Mouse (Mus musculus) hindbrain, embryonic 14.5 days (tissue): ENCODE measurements around the gene Ntng2. TPM values are rescaled to one million over a fixed set of nuclear protein-coding genes. Genes with fewer than 3 reads are reported as not detected.

Experiments
- ATAC-seq: fragments of 200-750 bp; cut with Nextera tagmentation; 2 replicates; pipeline ENCODE4 v1.8.0; 2017; ENCODE audit warnings: moderate number of reproducible peaks, mild to moderate bottlenecking, moderate TSS enrichment, moderate library complexity; ENCODE audit not compliant: low FRiP score
- DNase-seq: peaks from one replicate; pipeline ENCODE4 v3.0.0-alpha.2; 2015; ENCODE audit warnings: low spot score
- H3K27ac ChIP-seq: fragments of 300-500 bp; sonication (generic); 2 replicates; pipeline ENCODE4 v1.5.1; 2014; ENCODE audit warnings: mild to moderate bottlenecking, moderate library complexity
- H3K27me3 ChIP-seq: fragments of 300-500 bp; sonication (generic); 2 replicates; pipeline ENCODE4 v1.6.1; 2014; ENCODE audit warnings: mild to moderate bottlenecking, low read length, mixed read lengths; ENCODE audit not compliant: control insufficient read depth, insufficient read depth
- H3K36me3 ChIP-seq: fragments of 300-500 bp; sonication (generic); replicated peaks from 2 replicates; pipeline ENCODE4 v1.6.1; 2014; ENCODE audit not compliant: control insufficient read depth, insufficient read depth
- H3K4me1 ChIP-seq: fragments of 300-500 bp; sonication (generic); replicated peaks from 2 replicates; pipeline ENCODE4 v1.6.1; 2014; ENCODE audit warnings: antibody characterized with exemption, low read length, mixed read lengths; ENCODE audit not compliant: control insufficient read depth, insufficient read depth
- H3K4me2 ChIP-seq: fragments of 300-500 bp; sonication (generic); replicated peaks from 2 replicates; pipeline ENCODE4 v1.6.1; 2014; ENCODE audit warnings: mild to moderate bottlenecking, moderate library complexity
- H3K4me3 ChIP-seq: fragments of 300-500 bp; sonication (generic); replicated peaks from 2 replicates; pipeline ENCODE4 v1.5.1; 2014; ENCODE audit warnings: mild to moderate bottlenecking, low read length
- H3K9ac ChIP-seq: fragments of 300-500 bp; sonication (generic); 2 replicates; pipeline ENCODE4 v1.6.1; 2014
- H3K9me3 ChIP-seq: fragments of 300-500 bp; sonication (generic); 2 replicates; pipeline ENCODE4 v1.6.1; 2016; ENCODE audit warnings: low read length; ENCODE audit not compliant: control insufficient read depth
- WGBS: fragments of 180-500 bp; shearing (Covaris S2); extraction: QIAGEN DNeasy Blood & Tissue Kit; methylation state at CpG from one replicate; pipeline ENCODE4 v1.1.7; 2014; 5-methylcytosine and 5-hydroxymethylcytosine counted together
- polyA plus RNA-seq: library from polyadenylated mRNA; unstranded; fragments of >200 nt; fragmentation: Nextera tagmentation; extraction: Ambion mirVana; gene quantifications from 2 replicates; pipeline ENCODE4 v1.2.1, GENCODE M21; 2014

The Ntng2 gene
- polyA plus RNA-seq, 1 experiment from 2014 or later, result 2.9 TPM

DNA sequence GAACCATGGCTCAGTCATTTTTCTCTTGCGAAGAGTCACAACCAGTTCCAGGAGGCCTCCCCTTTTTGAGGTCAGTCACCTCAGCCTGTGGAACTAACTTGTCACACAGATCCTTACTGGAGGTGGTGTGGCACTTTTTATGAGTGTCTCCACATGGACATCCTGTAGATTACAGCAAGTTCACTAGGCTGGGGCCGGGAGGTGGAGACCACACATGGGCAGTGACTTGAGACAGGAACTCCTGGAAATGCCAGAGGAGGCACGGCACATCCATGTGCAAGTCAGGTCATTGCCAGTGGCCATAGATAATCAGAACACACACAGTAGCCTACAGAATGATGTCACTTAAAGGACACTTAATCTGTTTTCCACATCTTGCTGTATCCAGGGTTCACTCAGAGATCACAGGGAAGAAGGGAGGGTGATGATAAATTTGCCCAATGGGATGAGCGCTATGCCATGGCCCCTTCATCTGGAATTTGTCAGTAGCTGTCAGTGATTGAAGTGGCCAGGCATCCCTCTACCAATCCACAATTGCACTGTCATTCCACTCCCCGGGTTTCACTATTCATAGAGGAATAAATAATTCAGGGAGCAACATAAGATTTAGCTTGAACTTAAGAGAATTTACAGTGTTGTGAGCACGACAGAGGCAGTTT lies 69.4 kb downstream of the Ntng2 start:
- no peak for DNase-seq
- Histone ChIP-seq H3K4me2 (no peak overlapping the region), H3K9me3 (no peaks in the 10 kb centered on the region), H3K4me3 (no peak overlapping the region), H3K36me3 (peaks cover 43% of the 10 kb centered on the region), H3K9ac (no peak overlapping the region), H3K4me1 (no peaks in the 10 kb centered on the region), H3K27me3 (no peaks in the 10 kb centered on the region), H3K27ac (no peak overlapping the region)
- 74% methylated on average over 6 of the region's 6 CpGs for WGBS
- ATAC-seq, result no peak

DNA sequence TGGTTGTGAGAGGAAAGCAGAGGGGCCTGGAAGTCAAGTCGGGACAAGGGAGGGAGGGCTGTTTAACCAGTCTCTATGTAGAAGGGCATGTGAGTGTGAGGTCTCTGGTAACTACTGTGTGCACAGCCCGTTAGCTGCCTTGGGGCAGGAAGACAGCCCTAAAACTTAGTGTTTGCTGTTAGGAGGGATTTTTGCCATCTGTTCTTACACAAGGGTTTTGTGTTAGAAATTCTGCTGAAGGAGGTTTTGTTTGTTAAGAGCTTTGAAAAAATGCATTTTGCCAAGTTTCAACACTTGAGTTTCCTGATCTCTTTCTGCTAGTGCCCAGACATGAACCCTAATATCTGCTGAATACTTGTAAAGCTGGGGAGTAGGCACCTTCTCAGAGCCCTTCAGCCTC lies 71.7 kb downstream of the Ntng2 start:
- H3K27me3 ChIP-seq, result no peaks in the 10 kb centered on the region
- DNase-seq (no peak), ATAC-seq (no peak)
- H3K27ac ChIP-seq, result no peak overlapping the region
- peaks cover 66% of the 10 kb centered on the region for H3K36me3 ChIP-seq
- H3K9ac ChIP-seq, result no peak overlapping the region
- WGBS, result 94% methylated on average over 2 of the region's 2 CpGs
- H3K4me2 ChIP-seq, result no peak overlapping the region
- H3K4me1 ChIP-seq, result no peaks in the 10 kb centered on the region
- H3K9me3 ChIP-seq, result no peaks in the 10 kb centered on the region
- H3K4me3 ChIP-seq, result no peak overlapping the region

DNA sequence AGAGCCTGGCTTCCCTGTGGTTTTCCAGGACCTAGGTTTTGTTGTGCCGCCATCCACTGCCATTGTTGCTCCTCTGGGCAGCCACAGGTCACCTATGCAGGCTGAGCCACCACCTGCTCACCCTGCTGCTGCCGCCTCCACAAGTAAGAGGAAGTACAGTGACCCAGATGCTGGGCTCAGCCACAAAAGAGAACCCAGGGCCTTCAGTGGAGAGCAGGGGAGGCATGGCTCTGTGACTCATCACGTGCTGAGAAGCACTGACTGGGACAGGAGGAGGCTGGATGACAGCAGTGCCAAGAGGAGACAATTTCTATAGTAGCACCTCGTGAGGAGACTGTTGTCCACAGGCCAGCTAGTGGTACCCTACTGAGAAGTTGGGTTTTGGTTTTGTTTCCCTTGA lies 73.0 kb downstream of the Ntng2 start:
- Histone ChIP-seq H3K9me3 (no peaks in the 10 kb centered on the region), H3K4me1 (no peaks in the 10 kb centered on the region), H3K36me3 (peaks cover 79% of the 10 kb centered on the region), H3K4me3 (no peak overlapping the region), H3K4me2 (no peak overlapping the region), H3K27me3 (no peaks in the 10 kb centered on the region), H3K9ac (no peak overlapping the region), H3K27ac (no peak overlapping the region)
- WGBS, result 89% methylated on average over 4 of the region's 4 CpGs
- ATAC-seq (no peak), DNase-seq (no peak)

DNA sequence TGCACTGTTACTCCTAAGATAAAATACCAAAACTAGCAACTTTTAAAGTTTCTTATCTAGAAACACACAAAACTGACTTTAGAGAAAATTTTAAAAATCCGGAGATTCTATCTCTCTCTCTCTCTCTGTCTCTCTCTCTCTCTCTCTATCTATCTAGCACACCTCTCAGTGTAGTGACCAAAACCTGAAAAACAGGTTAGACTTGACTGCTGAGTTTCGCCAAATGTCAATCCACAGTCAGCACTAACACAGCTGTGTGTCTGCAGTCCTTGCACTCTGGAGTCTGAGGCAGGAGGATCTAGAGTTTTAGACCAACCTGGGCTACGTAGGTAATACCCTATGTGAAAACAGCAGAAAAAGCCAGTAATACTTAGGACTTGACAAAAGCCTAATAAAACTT lies 77.9 kb downstream of the Ntng2 start:
- WGBS, result 97% methylated on average over 3 of the region's 3 CpGs
- Histone ChIP-seq H3K36me3 (peaks cover 98% of the 10 kb centered on the region), H3K4me2 (no peak overlapping the region), H3K9ac (no peak overlapping the region), H3K27ac (no peak overlapping the region), H3K4me1 (no peaks in the 10 kb centered on the region), H3K4me3 (no peak overlapping the region), H3K27me3 (no peaks in the 10 kb centered on the region), H3K9me3 (no peaks in the 10 kb centered on the region)
- ATAC-seq (no peak), DNase-seq (no peak)

DNA sequence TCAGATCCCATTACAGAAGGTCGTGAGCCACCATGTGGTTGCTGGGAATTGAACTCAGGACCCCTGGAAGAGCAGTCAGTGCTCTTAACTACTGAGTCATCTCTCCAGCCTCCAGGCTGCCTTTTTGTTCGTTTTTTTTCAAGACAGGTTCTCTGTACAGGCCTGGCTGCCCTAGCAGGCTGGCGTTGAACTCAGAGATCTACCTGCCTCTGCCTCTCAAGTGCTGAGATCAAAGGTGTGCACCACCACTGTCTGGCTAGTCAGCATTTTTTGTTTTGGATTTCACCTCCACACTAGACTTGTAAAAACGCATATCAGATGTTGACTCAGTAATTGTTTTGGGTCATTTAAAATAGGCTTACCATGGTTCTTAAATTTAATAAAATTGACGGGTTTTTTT lies 84.7 kb downstream of the Ntng2 start:
- Histone ChIP-seq H3K27me3 (no peaks in the 10 kb centered on the region), H3K4me2 (no peak overlapping the region), H3K4me1 (no peaks in the 10 kb centered on the region), H3K9me3 (no peaks in the 10 kb centered on the region), H3K36me3 (peaks cover 95% of the 10 kb centered on the region), H3K27ac (no peak overlapping the region), H3K9ac (no peak overlapping the region), H3K4me3 (no peak overlapping the region)
- WGBS, result 93% methylated on average over 5 of the region's 5 CpGs
- ATAC-seq (no peak), DNase-seq (no peak)

DNA sequence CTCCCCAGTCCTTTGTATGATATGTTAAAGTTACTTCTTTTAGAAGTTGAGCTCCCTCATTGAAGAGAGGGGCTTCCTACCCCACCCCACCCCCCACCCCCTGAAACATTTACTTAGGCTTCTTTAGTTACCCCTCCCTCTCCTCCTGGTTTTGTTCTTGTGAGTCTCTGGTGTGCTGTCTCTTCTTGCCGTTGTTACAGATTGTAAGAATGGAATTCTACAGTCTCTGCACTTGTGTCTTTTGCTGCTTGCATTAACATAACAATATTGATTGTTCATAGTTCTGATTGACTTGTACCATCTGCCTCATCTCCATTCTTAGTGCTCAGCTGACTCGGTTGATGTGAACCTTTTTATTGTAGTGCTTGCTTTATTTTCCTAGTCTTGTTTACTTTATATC lies 100.9 kb downstream of the Ntng2 start:
- no peak overlapping the region for H3K27ac ChIP-seq
- ATAC-seq (no peak), DNase-seq (no peak)
- no peaks in the 10 kb centered on the region for H3K27me3 ChIP-seq
- no peaks in the 10 kb centered on the region for H3K9me3 ChIP-seq
- no peak overlapping the region for H3K4me3 ChIP-seq
- no peak overlapping the region for H3K9ac ChIP-seq
- no peak overlapping the region for H3K4me2 ChIP-seq
- H3K36me3 ChIP-seq, result peaks cover 98% of the 10 kb centered on the region
- 19% methylated on average over 2 of the region's 2 CpGs for WGBS
- no peaks in the 10 kb centered on the region for H3K4me1 ChIP-seq

Other genes starting within 250 kb of the Ntng2 start
- gene Cfap77, start 197.9 kb downstream of the Ntng2 start, polyA plus RNA-seq, result 0.56 and 0.78 TPM in 2 replicates
- 5.7 and 6.0 TPM in 2 replicates for gene Ttf1, start 192.7 kb downstream of the Ntng2 start, polyA plus RNA-seq
- 16.2 and 22.7 TPM in 2 replicates for gene Setx, start 128.8 kb downstream of the Ntng2 start, polyA plus RNA-seq
- 68.0 and 71.9 TPM in 2 replicates for gene Med27, start 93.8 kb upstream of the Ntng2 start, polyA plus RNA-seq